Mouse (Mus musculus): ENCODE results near the gene Sync. TPM values are rescaled to one million over a fixed set of nuclear protein-coding genes. Genes with fewer than 3 reads are reported as not detected.

Gene Sync
- polyA plus RNA-seq, 1 experiment from 2014 or later, result 1.3 TPM

DNA sequence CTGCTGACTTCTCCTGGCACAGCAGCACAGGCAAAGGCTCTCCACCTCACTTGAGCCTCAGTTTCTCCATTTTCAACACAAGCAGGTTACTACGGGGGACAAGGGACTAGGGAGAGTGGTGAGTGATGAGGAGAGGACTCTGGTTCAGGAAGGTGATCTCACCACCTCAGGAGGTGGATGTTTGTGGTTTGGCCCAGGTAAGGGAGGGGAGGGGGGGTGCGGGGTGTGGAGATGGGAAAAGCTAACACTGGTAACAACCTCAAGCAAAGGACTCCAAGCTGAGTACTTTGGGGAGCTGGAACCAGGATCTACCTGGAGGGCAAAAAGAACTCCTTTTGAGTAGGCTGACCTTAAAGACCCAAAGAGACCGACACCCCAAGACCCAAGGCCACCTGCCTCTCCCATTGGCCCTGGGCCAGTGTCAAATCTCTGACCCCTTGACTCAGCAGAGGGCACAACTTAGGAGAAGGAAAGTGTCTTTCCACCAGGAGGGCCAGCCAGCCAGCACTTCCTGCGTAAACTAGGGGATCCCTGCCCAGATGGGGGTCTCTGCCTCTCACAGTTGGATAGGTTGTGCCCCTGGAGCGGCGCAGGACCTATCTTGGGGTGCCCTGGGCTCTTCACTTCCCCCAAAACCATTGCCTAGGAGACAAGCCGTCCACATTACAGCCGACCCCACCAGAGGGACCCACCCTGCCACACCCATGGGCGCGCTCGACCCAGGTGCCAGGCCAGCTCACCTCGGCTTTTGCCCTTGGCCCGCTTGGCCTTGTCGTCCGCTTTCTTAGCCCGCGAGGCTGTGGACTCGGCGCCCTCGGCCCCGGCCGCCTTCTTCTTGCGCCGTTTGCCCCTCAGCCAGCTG is 39.8 kb upstream of the Sync start:
- WGBS, result 16% methylated on average over 23 of the region's 24 CpGs
- Histone ChIP-seq H3K27me3 (ENCODE audit: insufficient read depth, low read length) (peaks cover 9% of the 10 kb centered on the region; the same call in 1 of the 2 replicates), H3K9ac (replicated peaks; ENCODE audit: low read length) (peak overlapping the region; percentile 87), H3K36me3 (ENCODE audit: insufficient read depth, low read length) (no peaks in the 10 kb centered on the region), H3K9me3 (ENCODE audit: low read length) (no peaks in the 10 kb centered on the region), H3K4me2 (replicated peaks; ENCODE audit: low read depth, low read length) (peak overlapping the region; percentile 99), H3K4me1 (ENCODE audit: insufficient read depth, low read length) (peaks cover 54% of the 10 kb centered on the region), H3K4me3 (ENCODE audit: low read length) (peak overlapping the region; percentile 69), H3K27ac (ENCODE audit: low read length) (no peak overlapping the region)
- no peak for ATAC-seq (ENCODE audit: low FRiP score, low TSS enrichment)

DNA sequence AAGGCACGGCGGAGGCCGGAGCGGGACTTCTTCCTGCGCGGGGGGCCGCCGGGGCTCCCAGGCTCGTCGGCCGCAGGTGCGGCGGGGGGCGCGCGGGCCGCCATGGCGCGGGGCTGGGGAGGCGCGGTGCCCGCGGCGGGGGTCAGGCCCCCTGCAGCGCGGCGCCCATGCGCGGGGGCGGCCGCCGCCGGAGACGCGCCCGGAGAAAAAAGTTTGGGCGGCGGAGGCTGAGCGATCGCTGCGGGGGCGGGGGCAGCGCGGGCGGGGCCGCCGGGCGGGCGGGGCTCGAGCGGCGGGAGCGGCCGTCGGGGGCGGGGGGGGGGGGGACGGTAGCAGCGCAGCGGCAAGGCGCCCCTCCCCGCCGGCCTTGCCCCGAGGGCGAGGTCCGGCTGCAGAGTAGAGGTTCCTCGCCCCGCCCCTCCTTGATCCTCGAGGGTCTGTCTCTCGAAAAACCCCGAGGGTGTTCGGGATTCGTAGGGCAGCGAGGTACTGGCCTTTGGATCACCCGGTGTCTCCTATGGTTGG is 39.1 kb upstream of the Sync start:
- Histone ChIP-seq H3K4me1 (ENCODE audit: insufficient read depth, low read length) (peaks cover 54% of the 10 kb centered on the region), H3K4me3 (ENCODE audit: low read length) (peak overlapping the region; percentile 69), H3K4me2 (replicated peaks; ENCODE audit: low read depth, low read length) (peak overlapping the region; percentile 99), H3K36me3 (ENCODE audit: insufficient read depth, low read length) (no peaks in the 10 kb centered on the region), H3K27ac (ENCODE audit: low read length) (no peak overlapping the region), H3K9ac (replicated peaks; ENCODE audit: low read length) (peak overlapping the region; percentile 87), H3K9me3 (ENCODE audit: low read length) (no peaks in the 10 kb centered on the region), H3K27me3 (ENCODE audit: insufficient read depth, low read length) (peaks cover 9% of the 10 kb centered on the region; the same call in 1 of the 2 replicates)
- WGBS, result 0% methylated on average over 17 of the region's 74 CpGs
- no peak for ATAC-seq (ENCODE audit: low FRiP score, low TSS enrichment)

DNA sequence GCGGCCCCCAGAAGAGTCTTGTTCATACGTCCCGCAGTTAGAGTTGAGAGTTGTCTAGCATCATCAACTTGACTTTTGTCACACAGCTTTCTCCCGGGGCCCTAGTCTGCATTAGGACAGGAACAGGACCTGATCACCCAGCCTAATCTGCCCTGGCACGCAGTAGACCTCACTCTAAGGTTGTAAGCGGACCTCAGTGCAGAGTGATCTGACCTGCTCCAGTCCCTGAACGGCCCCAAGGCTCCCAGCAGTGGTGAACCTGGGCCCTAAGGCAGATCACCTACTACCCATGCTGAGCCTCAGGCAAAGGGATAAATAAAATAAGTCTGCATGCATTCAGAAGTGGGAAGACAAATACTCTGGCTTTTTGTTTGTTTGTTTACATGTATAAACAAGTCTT is 38.1 kb upstream of the Sync start:
- Histone ChIP-seq H3K9me3 (ENCODE audit: low read length) (no peaks in the 10 kb centered on the region), H3K9ac (replicated peaks; ENCODE audit: low read length) (no peak overlapping the region), H3K4me1 (ENCODE audit: insufficient read depth, low read length) (peaks cover 54% of the 10 kb centered on the region), H3K4me2 (replicated peaks; ENCODE audit: low read depth, low read length) (no peak overlapping the region), H3K27me3 (ENCODE audit: insufficient read depth, low read length) (peaks cover 9% of the 10 kb centered on the region; the same call in 1 of the 2 replicates), H3K27ac (ENCODE audit: low read length) (no peak overlapping the region), H3K4me3 (ENCODE audit: low read length) (no peak overlapping the region), H3K36me3 (ENCODE audit: insufficient read depth, low read length) (no peaks in the 10 kb centered on the region)
- no peak for ATAC-seq (ENCODE audit: low FRiP score, low TSS enrichment)
- 53% methylated on average over 7 of the region's 7 CpGs for WGBS

DNA sequence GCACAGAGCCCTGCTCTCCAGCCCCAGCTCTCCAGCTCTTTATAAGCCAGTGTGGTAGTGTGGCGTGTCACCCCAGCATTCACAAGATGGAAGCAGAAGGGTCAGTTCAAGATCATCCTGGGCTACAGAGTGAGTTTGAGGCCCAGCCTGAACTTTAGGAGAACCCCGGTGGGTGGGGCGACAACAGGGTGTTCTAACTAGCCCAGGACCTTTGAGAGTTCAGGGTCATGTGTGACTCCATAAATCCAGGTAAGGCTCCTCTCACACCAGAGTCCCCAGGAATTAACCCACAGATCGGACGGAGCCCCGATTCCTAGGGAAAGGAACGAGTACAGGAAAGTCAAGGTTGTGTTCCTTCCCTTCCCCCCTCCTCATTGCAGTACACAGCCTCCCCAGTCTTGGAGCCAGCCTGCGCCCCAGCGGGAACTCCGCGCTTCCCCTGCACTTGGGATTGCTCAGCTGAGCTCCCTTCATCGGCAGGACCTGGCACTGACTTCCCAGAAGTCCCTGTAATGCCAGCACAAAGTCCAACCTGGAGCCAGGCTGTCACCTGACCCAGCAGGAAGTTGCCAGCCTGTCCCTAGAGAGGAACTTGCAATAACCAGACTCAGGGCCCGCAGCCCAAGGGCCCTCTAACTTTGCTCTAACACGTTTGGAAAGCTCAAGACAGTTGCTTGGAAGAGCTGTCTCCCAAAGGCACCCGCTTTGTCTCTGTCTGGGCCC is 36.5 kb upstream of the Sync start:
- Histone ChIP-seq H3K9me3 (ENCODE audit: low read length) (no peaks in the 10 kb centered on the region), H3K36me3 (ENCODE audit: insufficient read depth, low read length) (no peaks in the 10 kb centered on the region), H3K27me3 (ENCODE audit: insufficient read depth, low read length) (peaks cover 9% of the 10 kb centered on the region; the same call in 1 of the 2 replicates), H3K4me2 (replicated peaks; ENCODE audit: low read depth, low read length) (peak overlapping the region; percentile 24), H3K27ac (ENCODE audit: low read length) (peak overlapping the region; percentile 91), H3K4me1 (ENCODE audit: insufficient read depth, low read length) (peaks cover 44% of the 10 kb centered on the region), H3K4me3 (ENCODE audit: low read length) (peak overlapping the region; percentile 14; the same call in 1 of the 2 replicates), H3K9ac (replicated peaks; ENCODE audit: low read length) (peak overlapping the region; percentile 57)
- peak; percentile 76 for ATAC-seq (ENCODE audit: low FRiP score, low TSS enrichment)
- WGBS, result 22% methylated on average over 15 of the region's 15 CpGs

DNA sequence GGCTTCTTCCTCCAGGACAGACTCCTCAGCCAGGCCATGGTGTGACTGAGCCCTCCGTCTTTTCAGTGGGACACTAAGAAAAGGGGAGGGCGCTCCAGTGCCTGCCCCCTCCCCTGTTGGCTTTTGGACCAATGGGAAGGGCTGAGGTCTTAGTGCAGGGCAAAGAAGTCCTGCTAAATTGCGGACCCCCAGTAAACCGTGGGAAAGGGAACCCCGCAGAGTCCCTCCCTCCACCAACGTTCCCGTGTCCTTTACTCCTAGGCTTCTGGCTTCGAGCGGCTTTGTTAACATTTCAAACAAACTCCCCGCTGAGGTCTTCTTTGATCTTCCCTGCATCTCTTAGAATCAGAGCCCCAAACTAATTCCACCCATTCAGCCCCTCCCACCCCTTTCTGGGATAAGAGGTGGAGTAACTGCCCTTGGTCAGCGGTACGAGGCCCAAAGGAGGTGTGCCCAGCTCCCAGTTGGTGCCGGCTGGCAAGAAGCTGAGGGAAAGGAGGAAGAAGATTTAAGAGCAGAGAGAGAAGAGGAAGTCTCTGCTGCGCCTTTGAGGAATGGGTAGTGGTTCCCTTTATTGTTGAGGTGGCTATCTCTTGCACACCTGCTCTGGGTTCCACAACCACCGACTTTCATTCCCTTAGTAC is 35.8 kb upstream of the Sync start:
- peaks cover 44% of the 10 kb centered on the region for H3K4me1 ChIP-seq (ENCODE audit: insufficient read depth, low read length)
- no peaks in the 10 kb centered on the region for H3K36me3 ChIP-seq (ENCODE audit: insufficient read depth, low read length)
- H3K9ac ChIP-seq (replicated peaks; ENCODE audit: low read length), result peak overlapping the region; percentile 57
- WGBS, result 8% methylated on average over 15 of the region's 15 CpGs
- H3K4me3 ChIP-seq (ENCODE audit: low read length), result peak overlapping the region; percentile 14; the same call in 1 of the 2 replicates
- no peaks in the 10 kb centered on the region for H3K9me3 ChIP-seq (ENCODE audit: low read length)
- H3K4me2 ChIP-seq (replicated peaks; ENCODE audit: low read depth, low read length), result peak overlapping the region; percentile 24
- ATAC-seq (ENCODE audit: low FRiP score, low TSS enrichment), result peak; percentile 65
- H3K27ac ChIP-seq (ENCODE audit: low read length), result peak overlapping the region; percentile 91
- H3K27me3 ChIP-seq (ENCODE audit: insufficient read depth, low read length), result peaks cover 9% of the 10 kb centered on the region; the same call in 1 of the 2 replicates

GRCm38 (mm10) chr4:129252492-129252891 is 34.9 kb upstream of the Sync start:
- Histone ChIP-seq H3K4me2 (replicated peaks; ENCODE audit: low read depth, low read length) (no peak overlapping the region), H3K9me3 (ENCODE audit: low read length) (no peaks in the 10 kb centered on the region), H3K4me1 (ENCODE audit: insufficient read depth, low read length) (peaks cover 40% of the 10 kb centered on the region), H3K27ac (ENCODE audit: low read length) (no peak overlapping the region), H3K4me3 (ENCODE audit: low read length) (no peak overlapping the region), H3K27me3 (ENCODE audit: insufficient read depth, low read length) (peaks cover 9% of the 10 kb centered on the region; the same call in 1 of the 2 replicates), H3K9ac (replicated peaks; ENCODE audit: low read length) (no peak overlapping the region), H3K36me3 (ENCODE audit: insufficient read depth, low read length) (no peaks in the 10 kb centered on the region)
- ATAC-seq (ENCODE audit: low FRiP score, low TSS enrichment), result no peak
- 88% methylated on average over 2 of the region's 2 CpGs for WGBS

GRCm38 (mm10) chr4:129254571-129254970 is 32.8 kb upstream of the Sync start:
- no peaks in the 10 kb centered on the region for H3K9me3 ChIP-seq (ENCODE audit: low read length)
- H3K9ac ChIP-seq (replicated peaks; ENCODE audit: low read length), result no peak overlapping the region
- H3K4me1 ChIP-seq (ENCODE audit: insufficient read depth, low read length), result peaks cover 34% of the 10 kb centered on the region
- no peak overlapping the region for H3K27ac ChIP-seq (ENCODE audit: low read length)
- WGBS, result 94% methylated on average over 3 of the region's 3 CpGs
- H3K4me2 ChIP-seq (replicated peaks; ENCODE audit: low read depth, low read length), result no peak overlapping the region
- H3K4me3 ChIP-seq (ENCODE audit: low read length), result no peak overlapping the region
- peaks cover 5% of the 10 kb centered on the region; the same call in 1 of the 2 replicates for H3K27me3 ChIP-seq (ENCODE audit: insufficient read depth, low read length)
- H3K36me3 ChIP-seq (ENCODE audit: insufficient read depth, low read length), result no peaks in the 10 kb centered on the region
- no peak for ATAC-seq (ENCODE audit: low FRiP score, low TSS enrichment)

- Histone ChIP-seq H3K9ac (replicated peaks; ENCODE audit: low read length) (no peak overlapping the region), H3K27me3 (ENCODE audit: insufficient read depth, low read length) (no peaks in the 10 kb centered on the region), H3K36me3 (ENCODE audit: insufficient read depth, low read length) (no peaks in the 10 kb centered on the region), H3K4me2 (replicated peaks; ENCODE audit: low read depth, low read length) (no peak overlapping the region), H3K4me3 (ENCODE audit: low read length) (no peak overlapping the region), H3K9me3 (ENCODE audit: low read length) (no peaks in the 10 kb centered on the region), H3K27ac (ENCODE audit: low read length) (peak overlapping the region; percentile 3; the same call in 1 of the 2 replicates), H3K4me1 (ENCODE audit: insufficient read depth, low read length) (peaks cover 27% of the 10 kb centered on the region)
- WGBS, result 20% methylated on average over 8 of the region's 8 CpGs
- ATAC-seq (ENCODE audit: low FRiP score, low TSS enrichment), result peak; percentile 90
These were observed 30.7 kb upstream of the Sync start for GRCm38 (mm10) chr4:129256450-129257380.

Measured in kidney, embryonic 16.5 days (tissue).